Mouse (Mus musculus): ENCODE data around the gene Rin2. TPM values are rescaled to one million over a fixed set of nuclear protein-coding genes. Genes with fewer than 3 reads are reported as not detected.

Rin2 gene
- polyA plus RNA-seq, 1 experiment = 0.02 TPM

- H3K4me3 ChIP-seq (replicated peaks) = no peak overlapping the region
- no peaks in the 10 kb centered on the region; the same call in 1 of the 2 replicates for H3K27me3 ChIP-seq (ENCODE audit: control insufficient read depth)
- H3K36me3 ChIP-seq (ENCODE audit: control insufficient read depth) = no peaks in the 10 kb centered on the region
- no peak for TF ChIP-seq TAL1 (IDR thresholded peaks at IDR 0.05; ENCODE audit: low read length)
- TF ChIP-seq GATA1 (IDR thresholded peaks at IDR 0.05; ENCODE audit: low read length) = no peak
- no peaks in the 10 kb centered on the region for H3K9me3 ChIP-seq (ENCODE audit: control insufficient read depth, low read length)
- H3K4me1 ChIP-seq (ENCODE audit: control insufficient read depth) = no peaks in the 10 kb centered on the region
These were observed 152.9 kb downstream of the Rin2 start for GRCm38 (mm10) chr2:145827930-145828329.

GRCm38 (mm10) chr2:145828603-145829002 is 153.6 kb downstream of the Rin2 start:
- no peak for TF ChIP-seq GATA1 (IDR thresholded peaks at IDR 0.05; ENCODE audit: low read length)
- TF ChIP-seq TAL1 (IDR thresholded peaks at IDR 0.05; ENCODE audit: low read length) = no peak
- no peaks in the 10 kb centered on the region for H3K36me3 ChIP-seq (ENCODE audit: control insufficient read depth)
- H3K4me3 ChIP-seq (replicated peaks) = no peak overlapping the region
- H3K27me3 ChIP-seq (ENCODE audit: control insufficient read depth) = no peaks in the 10 kb centered on the region; the same call in 1 of the 2 replicates
- no peaks in the 10 kb centered on the region for H3K4me1 ChIP-seq (ENCODE audit: control insufficient read depth)
- H3K9me3 ChIP-seq (ENCODE audit: control insufficient read depth, low read length) = no peaks in the 10 kb centered on the region

GRCm38 (mm10) chr2:145829231-145829630 is 154.2 kb downstream of the Rin2 start:
- no peaks in the 10 kb centered on the region for H3K4me1 ChIP-seq (ENCODE audit: control insufficient read depth)
- H3K27me3 ChIP-seq (ENCODE audit: control insufficient read depth) = no peaks in the 10 kb centered on the region; the same call in 1 of the 2 replicates
- no peaks in the 10 kb centered on the region for H3K9me3 ChIP-seq (ENCODE audit: control insufficient read depth, low read length)
- TF ChIP-seq TAL1 (IDR thresholded peaks at IDR 0.05; ENCODE audit: low read length) (no peak), GATA1 (IDR thresholded peaks at IDR 0.05; ENCODE audit: low read length) (no peak)
- no peak overlapping the region for H3K4me3 ChIP-seq (replicated peaks)
- no peaks in the 10 kb centered on the region for H3K36me3 ChIP-seq (ENCODE audit: control insufficient read depth)

GRCm38 (mm10) chr2:145830417-145830816 is 155.4 kb downstream of the Rin2 start:
- Histone ChIP-seq H3K27me3 (ENCODE audit: control insufficient read depth) (no peaks in the 10 kb centered on the region; the same call in 1 of the 2 replicates), H3K4me1 (ENCODE audit: control insufficient read depth) (no peaks in the 10 kb centered on the region), H3K4me3 (replicated peaks) (no peak overlapping the region), H3K36me3 (ENCODE audit: control insufficient read depth) (no peaks in the 10 kb centered on the region), H3K9me3 (ENCODE audit: control insufficient read depth, low read length) (no peaks in the 10 kb centered on the region)
- TF ChIP-seq TAL1 (IDR thresholded peaks at IDR 0.05; ENCODE audit: low read length) = no peak
- no peak for TF ChIP-seq GATA1 (IDR thresholded peaks at IDR 0.05; ENCODE audit: low read length)

- Histone ChIP-seq H3K36me3 (ENCODE audit: control insufficient read depth) (no peaks in the 10 kb centered on the region), H3K9me3 (ENCODE audit: control insufficient read depth, low read length) (no peaks in the 10 kb centered on the region), H3K4me1 (ENCODE audit: control insufficient read depth) (no peaks in the 10 kb centered on the region), H3K27me3 (ENCODE audit: control insufficient read depth) (no peaks in the 10 kb centered on the region; the same call in 1 of the 2 replicates), H3K4me3 (replicated peaks) (no peak overlapping the region)
- TF ChIP-seq TAL1 (IDR thresholded peaks at IDR 0.05; ENCODE audit: low read length) = no peak
- TF ChIP-seq GATA1 (IDR thresholded peaks at IDR 0.05; ENCODE audit: low read length) = no peak
These were observed 157.2 kb downstream of the Rin2 start for GRCm38 (mm10) chr2:145831949-145832835.

- Histone ChIP-seq H3K9me3 (ENCODE audit: control insufficient read depth, low read length) (no peaks in the 10 kb centered on the region), H3K36me3 (ENCODE audit: control insufficient read depth) (no peaks in the 10 kb centered on the region), H3K4me3 (replicated peaks) (no peak overlapping the region), H3K27me3 (ENCODE audit: control insufficient read depth) (no peaks in the 10 kb centered on the region; the same call in 1 of the 2 replicates), H3K4me1 (ENCODE audit: control insufficient read depth) (no peaks in the 10 kb centered on the region)
- TF ChIP-seq GATA1 (IDR thresholded peaks at IDR 0.05; ENCODE audit: low read length) = no peak
- no peak for TF ChIP-seq TAL1 (IDR thresholded peaks at IDR 0.05; ENCODE audit: low read length)
These were observed 157.8 kb downstream of the Rin2 start for GRCm38 (mm10) chr2:145832836-145833221.

- TF ChIP-seq TAL1 (IDR thresholded peaks at IDR 0.05; ENCODE audit: low read length) = no peak
- no peak for TF ChIP-seq GATA1 (IDR thresholded peaks at IDR 0.05; ENCODE audit: low read length)
- no peak overlapping the region for H3K4me3 ChIP-seq (replicated peaks)
- no peaks in the 10 kb centered on the region for H3K36me3 ChIP-seq (ENCODE audit: control insufficient read depth)
- no peaks in the 10 kb centered on the region for H3K9me3 ChIP-seq (ENCODE audit: control insufficient read depth, low read length)
- no peaks in the 10 kb centered on the region for H3K4me1 ChIP-seq (ENCODE audit: control insufficient read depth)
- H3K27me3 ChIP-seq (ENCODE audit: control insufficient read depth) = no peaks in the 10 kb centered on the region; the same call in 1 of the 2 replicates
These were observed 158.3 kb downstream of the Rin2 start for GRCm38 (mm10) chr2:145833341-145833740.

- Histone ChIP-seq H3K36me3 (ENCODE audit: control insufficient read depth) (no peaks in the 10 kb centered on the region), H3K9me3 (ENCODE audit: control insufficient read depth, low read length) (no peaks in the 10 kb centered on the region), H3K4me1 (ENCODE audit: control insufficient read depth) (no peaks in the 10 kb centered on the region), H3K27me3 (ENCODE audit: control insufficient read depth) (no peaks in the 10 kb centered on the region; the same call in 1 of the 2 replicates), H3K4me3 (replicated peaks) (no peak overlapping the region)
- TF ChIP-seq TAL1 (IDR thresholded peaks at IDR 0.05; ENCODE audit: low read length) (no peak), GATA1 (IDR thresholded peaks at IDR 0.05; ENCODE audit: low read length) (no peak)
These were observed 160.9 kb downstream of the Rin2 start for GRCm38 (mm10) chr2:145835920-145836319.

GRCm38 (mm10) chr2:145838675-145839074 is 163.7 kb downstream of the Rin2 start:
- Histone ChIP-seq H3K4me3 (replicated peaks) (no peak overlapping the region), H3K9me3 (ENCODE audit: control insufficient read depth, low read length) (no peaks in the 10 kb centered on the region), H3K27me3 (ENCODE audit: control insufficient read depth) (no peaks in the 10 kb centered on the region), H3K4me1 (ENCODE audit: control insufficient read depth) (no peaks in the 10 kb centered on the region), H3K36me3 (ENCODE audit: control insufficient read depth) (no peaks in the 10 kb centered on the region)
- no peak for TF ChIP-seq TAL1 (IDR thresholded peaks at IDR 0.05; ENCODE audit: low read length)
- TF ChIP-seq GATA1 (IDR thresholded peaks at IDR 0.05; ENCODE audit: low read length) = no peak
